Mouse (Mus musculus) cerebellum, adult 2 months (tissue): ENCODE results near the gene Dlg1.

ENCODE experiments used
- CTCF ChIP-seq: fragments of 200-500 bp; IDR thresholded peaks from 2 replicates; pipeline ENCODE4 v1.5.1; 2011; ENCODE audit warnings: low read depth, mild to moderate bottlenecking, control low read depth, low read length, moderate library complexity, borderline replicate concordance; ENCODE audit not compliant: insufficient read depth
- POLR2A ChIP-seq: fragments of 200-500 bp; IDR thresholded peaks from 2 replicates; pipeline ENCODE4 v1.6.1; 2011; ENCODE audit warnings: low read length, control low read depth, borderline replicate concordance; ENCODE audit not compliant: insufficient read depth

DNA sequence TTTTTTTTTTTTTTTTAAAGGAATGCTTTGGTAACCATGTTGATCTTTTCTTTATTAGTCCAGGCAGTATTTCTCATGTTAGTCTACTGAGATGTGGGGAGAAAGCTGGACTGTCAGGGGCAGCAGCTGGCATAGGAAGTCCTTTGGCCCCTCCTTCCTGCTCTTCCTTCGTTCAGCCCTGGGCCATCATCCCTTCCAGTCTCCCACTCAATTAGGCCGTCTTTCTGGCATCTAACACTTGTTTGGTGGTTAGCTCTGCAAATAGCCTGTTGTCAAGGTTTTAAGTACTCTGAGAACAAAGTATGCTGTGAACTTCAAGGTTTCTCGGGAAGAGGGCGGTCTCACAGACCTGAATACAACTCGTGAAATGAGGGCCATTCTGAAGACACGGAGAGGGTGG is 12.5 kb upstream of the Dlg1 start:
- no peak for TF ChIP-seq CTCF
- TF ChIP-seq POLR2A: no peak
